Mouse (Mus musculus) yolk sac, embryonic 10.5 days (tissue): ENCODE data around the gene Alg5.
"Not testable (repeated sequence)": the region's sequence is repeated elsewhere in the genome, so short reads cannot be mapped to it uniquely, and the experiment has no call there.

Experiments used
- DNase-seq: peaks from one replicate; pipeline ENCODE4 v3.0.0-alpha.2; 2017; ENCODE audit warnings: low spot score

The Alg5 gene

GRCm38 (mm10) chr3:54735247-54736046 lies at the start of gene Alg5, which contains the start of gene Exosc8:
Alg5 (plus strand) TSS chr3:54735539.
Exosc8 (minus strand) TSS chr3:54735393.
- peak; percentile 91 for DNase-seq

GRCm38 (mm10) chr3:54687245-54687644 lies 48.1 kb upstream of the Alg5 start:
- no peak for DNase-seq

GRCm38 (mm10) chr3:54689091-54689490 lies 46.2 kb upstream of the Alg5 start:
- no peak for DNase-seq

- peak; percentile 97 for DNase-seq
Observed at GRCm38 (mm10) chr3:54692202-54693055, 42.9 kb upstream of the Alg5 start, which contains the start of gene Supt20. Supt20 (plus strand) TSS chr3:54692807.

- DNase-seq, result no peak
Observed at GRCm38 (mm10) chr3:54693056-54693415, 42.3 kb upstream of the Alg5 start.

- no peak for DNase-seq
Observed at GRCm38 (mm10) chr3:54699759-54700301, 35.5 kb upstream of the Alg5 start.

GRCm38 (mm10) chr3:54704106-54704505 lies 31.2 kb upstream of the Alg5 start:
- DNase-seq, result not testable (repeated sequence)

GRCm38 (mm10) chr3:54708972-54709371 lies 26.4 kb upstream of the Alg5 start:
- DNase-seq, result no peak

GRCm38 (mm10) chr3:54714253-54714652 lies 21.1 kb upstream of the Alg5 start, which contains the start of gene Gm21958:
Gm21958 (minus strand) TSS chr3:54714353.
- DNase-seq, result no peak

- DNase-seq, result no peak
Observed at GRCm38 (mm10) chr3:54715461-54715860, 19.9 kb upstream of the Alg5 start.

GRCm38 (mm10) chr3:54717348-54717747 lies 18.0 kb upstream of the Alg5 start:
- no peak for DNase-seq

GRCm38 (mm10) chr3:54718947-54719346 lies 16.4 kb upstream of the Alg5 start:
- DNase-seq, result no peak

GRCm38 (mm10) chr3:54723741-54724500 lies 11.4 kb upstream of the Alg5 start:
- DNase-seq, result peak; percentile 19

GRCm38 (mm10) chr3:54725344-54725743 lies 10.0 kb upstream of the Alg5 start:
- DNase-seq, result no peak

GRCm38 (mm10) chr3:54727588-54727987 lies 7.8 kb upstream of the Alg5 start:
- DNase-seq, result no peak

- DNase-seq, result no peak
Observed at GRCm38 (mm10) chr3:54728100-54728499, 7.2 kb upstream of the Alg5 start.

GRCm38 (mm10) chr3:54731626-54732150 lies 3.7 kb upstream of the Alg5 start:
- no peak for DNase-seq

GRCm38 (mm10) chr3:54732371-54732770 lies 3.0 kb upstream of the Alg5 start:
- DNase-seq, result no peak

GRCm38 (mm10) chr3:54734411-54735246 lies 710 bp upstream of the Alg5 start:
- peak; percentile 89 for DNase-seq

GRCm38 (mm10) chr3:54736101-54736927 lies 975 bp downstream of the Alg5 start:
- peak; percentile 23 for DNase-seq
